Mouse (Mus musculus) liver, embryonic 13.5 days (tissue): Measurements from ENCODE around the gene Celsr1. TPM values are rescaled to one million over a fixed set of nuclear protein-coding genes. Genes with fewer than 3 reads are reported as not detected.
A peak's percentile ranks its signal among the peaks of the same experiment; 100 is the strongest.

Experiments used
- ATAC-seq: fragments of 200-750 bp; cut with Nextera tagmentation; 2 replicates; pipeline ENCODE4 v1.8.0; 2017; ENCODE audit warnings: low read depth, mild to moderate bottlenecking, moderate number of reproducible peaks, moderate library complexity
- DNase-seq: peaks from one replicate; pipeline ENCODE4 v3.0.0; 2022
- H3K27ac ChIP-seq: fragments of 300-500 bp; sonication (generic); 2 replicates; pipeline ENCODE4 v1.5.1; 2015; ENCODE audit warnings: moderate library complexity, mild to moderate bottlenecking, inconsistent platforms
- H3K27me3 ChIP-seq: fragments of 300-500 bp; sonication (generic); 2 replicates; pipeline ENCODE4 v1.6.1; 2015; ENCODE audit warnings: mild to moderate bottlenecking, inconsistent platforms
- H3K36me3 ChIP-seq: fragments of 300-500 bp; sonication (generic); 2 replicates; pipeline ENCODE4 v1.6.1; 2015; ENCODE audit warnings: mild to moderate bottlenecking, inconsistent platforms
- H3K4me1 ChIP-seq: fragments of 300-500 bp; sonication (generic); replicated peaks from 2 replicates; pipeline ENCODE4 v1.6.1; 2015; ENCODE audit warnings: inconsistent platforms
- H3K4me2 ChIP-seq: fragments of 300-500 bp; sonication (generic); 2 replicates; pipeline ENCODE4 v1.6.1; 2015; ENCODE audit warnings: inconsistent platforms, mild to moderate bottlenecking, moderate library complexity
- H3K4me3 ChIP-seq: fragments of 300-500 bp; sonication (generic); replicated peaks from 2 replicates; pipeline ENCODE4 v1.5.1; 2015; ENCODE audit warnings: mild to moderate bottlenecking, inconsistent platforms
- H3K9ac ChIP-seq: fragments of 300-500 bp; sonication (generic); 2 replicates; pipeline ENCODE4 v1.6.1; 2015; ENCODE audit warnings: mild to moderate bottlenecking, inconsistent platforms
- H3K9me3 ChIP-seq: fragments of 300-500 bp; sonication (generic); replicated peaks from 2 replicates; pipeline ENCODE4 v1.6.1; 2016; ENCODE audit warnings: inconsistent platforms
- WGBS: fragments of 180-500 bp; shearing (Covaris S2); methylation state at CpG from one replicate; pipeline ENCODE4 v1.1.7; 2015; ENCODE audit not compliant: insufficient replicate concordance; 5-methylcytosine and 5-hydroxymethylcytosine counted together
- polyA plus RNA-seq: library from polyadenylated mRNA; unstranded; fragments of >200 nt; fragmentation: Nextera tagmentation; extraction: Ambion mirVana; gene quantifications from 2 replicates; pipeline ENCODE4 v1.2.1, GENCODE M21; 2015

Celsr1 gene
- polyA plus RNA-seq, 1 experiment from 2014 or later = 0.20 TPM

DNA sequence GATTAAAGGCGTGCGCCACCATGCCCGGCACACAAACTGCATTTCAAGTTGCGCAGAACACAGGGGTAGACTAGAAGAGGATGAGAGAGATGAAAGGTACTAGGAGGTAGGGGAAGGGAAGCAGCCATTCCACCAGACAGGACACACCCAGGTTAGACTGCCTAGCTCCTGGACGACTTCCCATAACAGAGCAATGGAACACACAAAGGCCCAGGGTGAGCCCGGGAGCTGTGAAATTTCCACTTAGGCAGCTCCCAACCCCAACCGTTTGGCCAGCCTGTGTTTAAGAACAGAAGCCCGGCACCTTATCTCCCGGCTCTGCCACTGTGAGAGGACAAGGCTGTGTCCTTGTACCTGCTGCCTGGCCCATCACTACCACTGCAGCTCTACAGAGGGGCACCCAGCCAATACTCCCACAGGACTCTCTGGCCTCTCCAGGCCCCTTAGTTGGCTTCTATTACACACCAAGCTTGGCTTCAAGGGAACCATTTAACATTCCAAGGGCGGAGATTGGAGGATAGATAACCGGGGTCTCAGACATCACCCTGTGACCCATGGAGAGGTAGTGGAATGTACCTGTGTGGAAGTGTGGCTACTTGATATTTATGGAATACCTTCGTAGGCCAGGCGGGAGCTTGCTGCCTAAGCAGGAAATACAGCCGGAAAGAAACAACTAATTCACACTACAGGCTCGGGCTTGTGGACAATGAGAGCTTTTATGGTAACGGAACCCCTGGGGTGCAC is 84.0 kb downstream of the Celsr1 start:
- no peaks in the 10 kb centered on the region for H3K4me1 ChIP-seq
- no peak for DNase-seq
- WGBS = 68% methylated on average over 16 of the region's 16 CpGs
- no peaks in the 10 kb centered on the region for H3K36me3 ChIP-seq
- ATAC-seq = no peak
- no peak overlapping the region for H3K27ac ChIP-seq
- H3K9ac ChIP-seq = no peak overlapping the region
- H3K9me3 ChIP-seq = no peaks in the 10 kb centered on the region
- no peaks in the 10 kb centered on the region for H3K27me3 ChIP-seq
- H3K4me2 ChIP-seq = no peak overlapping the region
- no peak overlapping the region for H3K4me3 ChIP-seq

DNA sequence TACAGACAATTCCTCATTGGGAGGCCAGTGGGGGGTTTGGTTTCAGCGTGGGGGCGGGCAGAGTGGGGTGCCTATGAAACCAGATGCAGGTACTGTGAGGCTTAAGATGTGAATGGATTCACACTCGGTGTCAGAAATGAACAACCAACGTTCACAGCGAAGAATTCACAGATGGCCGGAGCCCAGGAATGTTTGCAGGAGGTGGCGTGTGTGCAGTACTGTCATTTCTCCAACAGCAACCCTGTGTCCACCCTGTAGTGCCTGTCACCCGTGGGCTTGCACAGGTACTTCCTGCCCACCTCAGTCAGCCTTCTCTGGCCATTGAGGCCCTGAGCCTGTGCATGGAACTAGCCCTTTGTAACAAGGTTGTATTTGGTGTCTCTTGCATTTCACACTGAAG is 85.6 kb downstream of the Celsr1 start:
- Histone ChIP-seq H3K4me3 (no peak overlapping the region), H3K36me3 (no peaks in the 10 kb centered on the region), H3K9me3 (no peaks in the 10 kb centered on the region), H3K4me1 (no peaks in the 10 kb centered on the region), H3K27me3 (no peaks in the 10 kb centered on the region), H3K9ac (no peak overlapping the region), H3K27ac (no peak overlapping the region), H3K4me2 (no peak overlapping the region)
- no peak for ATAC-seq
- no peak for DNase-seq
- WGBS = 58% methylated on average over 8 of the region's 8 CpGs

DNA sequence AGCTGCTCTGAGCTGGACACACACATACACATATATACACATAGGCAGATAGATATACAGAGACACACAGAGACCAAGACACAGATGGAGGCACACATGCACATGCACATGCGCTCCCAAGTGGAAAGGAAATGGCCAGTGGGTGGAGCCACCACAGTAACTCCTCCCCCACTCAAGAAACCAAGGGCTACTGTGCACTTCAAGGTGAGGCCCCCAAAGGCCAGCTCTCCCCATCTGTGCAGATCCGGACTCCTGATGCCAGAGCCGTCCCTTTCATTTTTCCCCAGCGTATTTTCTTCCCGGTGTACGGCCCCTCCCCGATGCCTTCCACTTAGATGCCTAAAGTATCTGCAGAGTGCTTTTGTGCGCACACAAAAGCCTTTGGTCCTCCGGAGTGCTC is 86.0 kb downstream of the Celsr1 start:
- H3K27ac ChIP-seq = no peak overlapping the region
- H3K4me3 ChIP-seq = no peak overlapping the region
- 78% methylated on average over 9 of the region's 9 CpGs for WGBS
- ATAC-seq (no peak), DNase-seq (no peak)
- no peaks in the 10 kb centered on the region for H3K9me3 ChIP-seq
- H3K4me1 ChIP-seq = no peaks in the 10 kb centered on the region
- no peak overlapping the region for H3K4me2 ChIP-seq
- H3K9ac ChIP-seq = no peak overlapping the region
- H3K27me3 ChIP-seq = no peaks in the 10 kb centered on the region
- H3K36me3 ChIP-seq = no peaks in the 10 kb centered on the region

DNA sequence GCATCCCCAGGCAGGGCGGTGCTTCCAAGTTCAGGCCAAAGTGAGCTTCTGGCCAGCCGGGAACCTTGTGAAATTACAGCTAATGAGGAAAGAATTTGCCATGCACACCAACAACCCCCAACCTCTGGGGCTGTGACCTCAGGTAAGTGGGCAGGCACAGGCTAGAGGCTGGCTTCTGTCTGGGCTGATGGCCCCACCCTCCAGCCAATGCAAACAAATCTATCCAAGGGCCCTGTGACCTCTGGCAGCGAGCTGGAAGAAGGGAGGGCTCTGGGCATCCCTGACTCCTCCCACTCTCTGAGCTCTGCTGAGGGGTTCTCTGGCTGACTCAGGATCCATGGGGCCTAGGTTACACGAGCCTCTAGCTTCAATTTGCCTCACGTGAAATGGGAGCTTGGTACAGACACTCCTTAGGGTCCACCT is 97.9 kb downstream of the Celsr1 start:
- Histone ChIP-seq H3K4me1 (0 out of 2 replicates have a peak, but pooled peaks cover 3% of the 10 kb centered on the region), H3K9ac (no peak overlapping the region), H3K4me2 (no peak overlapping the region), H3K9me3 (no peaks in the 10 kb centered on the region), H3K36me3 (no peaks in the 10 kb centered on the region), H3K27ac (no peak overlapping the region), H3K27me3 (no peaks in the 10 kb centered on the region), H3K4me3 (no peak overlapping the region)
- no peak for DNase-seq
- ATAC-seq = peak; percentile 80
- WGBS = 32% methylated on average over 5 of the region's 5 CpGs

DNA sequence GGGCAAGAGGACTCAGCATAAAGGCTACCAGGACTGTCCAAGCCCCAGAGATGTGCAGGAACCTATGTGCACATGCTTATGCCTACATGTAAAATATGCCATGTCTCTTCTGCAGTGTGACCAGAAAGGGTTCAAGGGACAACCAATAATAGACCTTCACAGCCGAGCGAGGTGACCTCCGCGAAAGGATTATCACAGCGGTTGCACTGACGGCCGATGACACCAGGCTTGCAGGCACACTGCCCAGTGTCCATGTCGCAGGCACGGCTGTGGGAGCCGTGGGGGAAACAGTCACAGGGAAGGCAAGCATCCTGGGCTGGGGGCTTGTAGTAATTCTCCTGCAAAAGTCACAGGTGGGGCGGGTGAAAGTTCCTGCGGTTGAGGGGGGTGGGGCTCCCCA is 105.4 kb downstream of the Celsr1 start:
- Histone ChIP-seq H3K27ac (no peak overlapping the region), H3K4me2 (no peak overlapping the region), H3K9me3 (no peaks in the 10 kb centered on the region), H3K4me1 (no peaks in the 10 kb centered on the region), H3K4me3 (no peak overlapping the region), H3K27me3 (no peaks in the 10 kb centered on the region), H3K9ac (no peak overlapping the region), H3K36me3 (no peaks in the 10 kb centered on the region)
- 75% methylated on average over 12 of the region's 12 CpGs for WGBS
- DNase-seq = no peak
- no peak for ATAC-seq

DNA sequence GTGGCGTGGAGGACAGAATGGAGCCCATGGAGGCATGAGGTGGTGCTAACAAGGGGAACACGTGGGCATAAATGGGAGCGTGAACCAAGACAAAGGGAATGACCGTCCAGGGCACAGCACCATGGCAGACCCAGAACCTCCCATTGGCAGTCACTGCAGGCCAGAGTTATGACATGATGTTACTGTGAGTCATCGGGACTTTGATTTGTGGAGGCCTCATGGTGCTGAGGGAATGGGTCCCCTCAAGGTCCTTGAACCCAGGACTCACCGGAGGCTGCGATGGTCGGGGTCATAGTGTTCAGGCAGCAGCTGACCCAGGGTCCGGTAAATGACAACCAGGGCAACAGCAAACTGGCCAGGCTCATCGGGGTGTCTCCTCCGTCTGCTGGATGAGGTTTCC is 111.7 kb downstream of the Celsr1 start:
- 82% methylated on average over 11 of the region's 11 CpGs for WGBS
- Histone ChIP-seq H3K36me3 (no peaks in the 10 kb centered on the region), H3K27ac (no peak overlapping the region), H3K4me3 (no peak overlapping the region), H3K4me1 (no peaks in the 10 kb centered on the region), H3K9me3 (no peaks in the 10 kb centered on the region), H3K4me2 (no peak overlapping the region), H3K9ac (no peak overlapping the region), H3K27me3 (no peaks in the 10 kb centered on the region)
- DNase-seq (no peak), ATAC-seq (no peak)

DNA sequence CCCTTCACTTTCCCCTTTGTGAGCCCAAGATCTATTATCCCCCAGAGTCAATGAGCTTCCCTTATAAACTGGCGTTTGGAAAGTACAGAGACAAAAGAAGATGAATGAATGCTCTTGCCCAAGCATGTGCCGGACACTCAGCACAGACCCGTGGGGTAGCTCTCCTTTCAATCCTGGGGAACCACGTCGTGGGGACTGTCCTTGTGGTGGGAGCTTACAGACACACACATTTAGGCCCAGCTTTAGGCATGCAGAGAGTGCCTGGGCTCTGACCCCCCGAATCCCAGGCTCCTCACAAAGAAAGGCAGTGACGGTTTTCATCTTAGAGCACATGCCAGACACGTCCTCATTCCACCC is 113.7 kb downstream of the Celsr1 start:
- H3K27me3 ChIP-seq = no peaks in the 10 kb centered on the region
- no peak overlapping the region for H3K9ac ChIP-seq
- no peak overlapping the region for H3K4me3 ChIP-seq
- no peak overlapping the region for H3K27ac ChIP-seq
- 67% methylated on average over 8 of the region's 8 CpGs for WGBS
- DNase-seq = no peak
- no peaks in the 10 kb centered on the region for H3K36me3 ChIP-seq
- no peak overlapping the region for H3K4me2 ChIP-seq
- no peak for ATAC-seq
- no peaks in the 10 kb centered on the region for H3K4me1 ChIP-seq
- H3K9me3 ChIP-seq = no peaks in the 10 kb centered on the region

DNA sequence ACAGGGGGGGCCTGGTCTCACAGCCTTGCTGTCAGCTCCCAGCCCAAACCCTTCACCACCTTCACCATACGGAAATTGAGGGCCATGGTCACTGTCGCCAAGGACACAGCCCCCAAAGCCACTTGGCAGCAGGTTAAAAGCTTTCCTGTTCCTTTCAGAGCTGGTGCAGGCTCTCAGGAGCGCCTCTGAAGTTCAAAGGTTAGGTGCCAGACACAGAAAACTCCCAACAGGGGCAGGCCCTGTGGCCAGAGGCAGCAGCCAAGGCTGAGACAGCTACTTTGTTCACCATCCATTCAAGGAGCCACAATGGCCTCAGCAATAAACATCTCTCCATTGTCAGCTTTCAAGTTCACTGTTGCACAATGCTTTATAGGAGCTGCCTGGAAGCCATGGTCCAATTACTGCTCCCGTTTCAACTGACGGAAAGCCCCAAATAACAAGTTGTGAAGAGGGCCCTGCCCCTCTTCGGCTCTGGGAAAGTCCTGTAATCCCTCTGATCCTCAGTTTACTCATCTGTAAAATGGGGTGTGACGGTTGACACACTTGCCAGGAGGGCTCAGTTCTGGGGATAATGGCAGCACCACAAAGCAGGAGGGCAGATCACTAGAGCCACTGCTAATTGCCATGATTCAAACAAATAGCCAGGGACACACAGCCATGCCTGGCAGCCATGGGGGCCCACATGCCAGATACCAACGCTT is 114.2 kb downstream of the Celsr1 start:
- Histone ChIP-seq H3K36me3 (no peaks in the 10 kb centered on the region), H3K9me3 (no peaks in the 10 kb centered on the region), H3K27ac (no peak overlapping the region), H3K27me3 (no peaks in the 10 kb centered on the region), H3K4me2 (no peak overlapping the region), H3K4me1 (no peaks in the 10 kb centered on the region), H3K4me3 (no peak overlapping the region), H3K9ac (no peak overlapping the region)
- 56% methylated on average over 8 of the region's 8 CpGs for WGBS
- ATAC-seq (no peak), DNase-seq (no peak)

DNA sequence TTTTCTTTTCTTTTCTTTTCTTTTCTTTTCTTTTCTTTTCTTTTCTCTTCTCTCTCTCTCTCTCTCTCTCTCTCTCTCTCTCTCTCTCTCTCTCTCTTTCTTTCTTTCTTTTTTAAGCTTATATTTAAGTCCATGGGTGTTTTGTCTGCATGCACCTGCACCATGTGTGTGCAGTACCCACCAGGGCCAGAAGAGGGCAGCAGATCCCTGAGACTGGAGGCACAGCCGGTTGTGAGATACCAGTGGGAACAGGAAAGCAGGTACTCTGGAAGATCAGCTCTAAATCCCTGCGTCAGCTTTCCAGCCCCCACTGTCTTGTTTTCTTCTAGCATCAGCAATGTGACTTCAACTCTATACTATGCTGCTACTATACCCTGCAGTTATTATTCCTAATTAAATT is 120.0 kb downstream of the Celsr1 start:
- no peak overlapping the region for H3K4me3 ChIP-seq
- no peaks in the 10 kb centered on the region for H3K36me3 ChIP-seq
- peaks cover 3% of the 10 kb centered on the region; the same call in 1 of the 2 replicates for H3K4me1 ChIP-seq
- no peak overlapping the region for H3K4me2 ChIP-seq
- no peak overlapping the region for H3K27ac ChIP-seq
- no peak overlapping the region for H3K9ac ChIP-seq
- ATAC-seq = no peak
- peaks cover 5% of the 10 kb centered on the region; the same call in 1 of the 2 replicates for H3K27me3 ChIP-seq
- no peaks in the 10 kb centered on the region for H3K9me3 ChIP-seq
- DNase-seq = peak; percentile 59
- WGBS = 17% methylated on average over 2 of the region's 2 CpGs

DNA sequence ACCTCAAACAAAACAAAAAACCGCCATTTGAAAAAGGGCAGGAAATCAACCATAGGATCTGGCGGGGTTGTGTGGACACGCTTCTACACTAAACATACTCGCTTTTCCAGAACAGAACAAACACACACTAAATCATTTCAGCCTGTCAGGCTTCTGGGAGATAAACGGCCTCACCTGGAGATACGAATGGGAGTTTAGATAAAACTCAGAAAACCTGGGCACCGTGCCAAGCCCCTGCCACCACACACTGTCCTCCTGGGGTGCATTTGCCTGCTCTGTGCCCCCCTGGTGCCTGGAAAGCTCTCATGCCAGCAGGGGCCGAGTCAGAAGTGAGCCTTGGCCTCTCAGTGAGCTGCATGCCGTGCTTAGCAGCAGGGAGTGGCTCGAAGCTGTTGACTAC is 123.6 kb downstream of the Celsr1 start:
- Histone ChIP-seq H3K27ac (no peak overlapping the region), H3K9ac (no peak overlapping the region)
- ATAC-seq = no peak

DNA sequence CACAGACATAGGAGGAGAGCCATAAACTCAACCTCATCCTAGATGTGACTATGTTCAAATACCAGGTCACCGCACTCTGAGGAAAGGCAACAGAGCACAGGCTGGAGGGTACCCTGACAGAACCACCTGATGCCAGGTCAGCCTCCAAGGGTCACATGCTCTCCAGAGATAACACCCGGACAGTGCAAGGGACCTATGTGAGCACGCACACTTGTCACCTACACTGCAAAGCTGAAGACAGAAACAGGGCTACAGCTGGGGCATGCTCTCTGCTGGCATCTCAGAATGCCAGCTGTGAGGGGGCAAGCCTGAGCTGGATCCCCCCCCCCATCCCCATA is 124.1 kb downstream of the Celsr1 start:
- Histone ChIP-seq H3K9me3 (no peaks in the 10 kb centered on the region), H3K4me2 (no peak overlapping the region), H3K4me3 (no peak overlapping the region), H3K4me1 (peaks cover 3% of the 10 kb centered on the region; the same call in 1 of the 2 replicates), H3K9ac (no peak overlapping the region), H3K27ac (no peak overlapping the region), H3K36me3 (no peaks in the 10 kb centered on the region), H3K27me3 (peaks cover 5% of the 10 kb centered on the region; the same call in 1 of the 2 replicates)
- ATAC-seq (no peak), DNase-seq (no peak)
- WGBS = 55% methylated on average over 3 of the region's 3 CpGs

More for the DNA sequence above, 123.6 kb downstream of the Celsr1 start:
- Histone ChIP-seq H3K36me3 (no peaks in the 10 kb centered on the region), H3K4me1 (peaks cover 3% of the 10 kb centered on the region; the same call in 1 of the 2 replicates), H3K9me3 (no peaks in the 10 kb centered on the region), H3K4me2 (no peak overlapping the region), H3K4me3 (no peak overlapping the region), H3K27me3 (peaks cover 5% of the 10 kb centered on the region; the same call in 1 of the 2 replicates)
- WGBS = 53% methylated on average over 10 of the region's 10 CpGs
- DNase-seq = no peak
